Mouse (Mus musculus) bone marrow, adult 2 months (tissue): ENCODE measurements around the gene Vmn2r87. TPM values are rescaled to one million over a fixed set of nuclear protein-coding genes. Genes with fewer than 3 reads are reported as not detected.

ENCODE experiments used
- polyA plus RNA-seq: library from polyadenylated mRNA; stranded (reverse); fragments of >200 nt; gene quantifications from 2 replicates; pipeline ENCODE4 v1.2.4, GENCODE M21; 2011; ENCODE audit warnings: low replicate concordance; ENCODE audit not compliant: missing spikeins, insufficient read depth, insufficient read length

Vmn2r87 gene
- polyA plus RNA-seq, 1 experiment, result not detected

Other genes with a start within 250 kb of the Vmn2r87 start
- not detected in 2 replicates for gene Neurod4, start 217.2 kb downstream of the Vmn2r87 start, polyA plus RNA-seq
- 4.5 and 7.9 TPM in 2 replicates for gene Tespa1, start 174.5 kb downstream of the Vmn2r87 start, polyA plus RNA-seq
- 0.18 TPM in 1 of 2 replicates, not detected in the other for gene Vmn2r84, start 103.1 kb downstream of the Vmn2r87 start, polyA plus RNA-seq
- gene Vmn2r85, start 67.7 kb downstream of the Vmn2r87 start, polyA plus RNA-seq, result not detected in 2 replicates
- gene Vmn2r86, start 41.3 kb downstream of the Vmn2r87 start, polyA plus RNA-seq, result not detected in 2 replicates